Mouse (Mus musculus) liver, embryonic 14.5 days (tissue): ENCODE measurements around the gene Cdc42ep4. TPM values are rescaled to one million over a fixed set of nuclear protein-coding genes. Genes with fewer than 3 reads are reported as not detected.

Experiments used
- ATAC-seq: fragments of 200-750 bp; cut with Nextera tagmentation; 2 replicates; pipeline ENCODE4 v1.8.0; 2017; ENCODE audit warnings: moderate number of reproducible peaks, mild to moderate bottlenecking, moderate library complexity; ENCODE audit not compliant: insufficient read depth
- DNase-seq, 3 experiments: peaks; one replicate each; pipeline ENCODE4 v3.0.0-alpha.2; 2012 to 2013; ENCODE audit warnings: low read depth in 3 of 3, low spot score in 3 of 3
- H3K27ac ChIP-seq: fragments of 300-500 bp; sonication (generic); 2 replicates; pipeline ENCODE4 v1.5.1; 2014; ENCODE audit warnings: moderate library complexity, mild to moderate bottlenecking, control low read depth, inconsistent platforms
- H3K27me3 ChIP-seq: fragments of 300-500 bp; sonication (generic); 2 replicates; pipeline ENCODE4 v1.6.1; 2014; ENCODE audit warnings: mild to moderate bottlenecking, low read length, moderate library complexity; ENCODE audit not compliant: control insufficient read depth, insufficient read depth
- H3K36me3 ChIP-seq: fragments of 300-500 bp; sonication (generic); replicated peaks from 2 replicates; pipeline ENCODE4 v1.6.1; 2014; ENCODE audit warnings: low read depth; ENCODE audit not compliant: control insufficient read depth, insufficient read depth
- H3K4me1 ChIP-seq, 2 experiments: fragments of 200-500 bp in 1 of 2; fragments of 300-500 bp in 1 of 2; sonication (generic) in 1 of 2; replicated peaks; 2 replicates each; pipeline ENCODE4 v1.6.1; 2012 to 2014; ENCODE audit warnings: antibody characterized with exemption in 1 of 2, inconsistent platforms in 1 of 2, low read length in 1 of 2; ENCODE audit not compliant: control insufficient read depth in 2 of 2, insufficient read depth in 2 of 2
- H3K4me2 ChIP-seq: fragments of 300-500 bp; sonication (generic); 2 replicates; pipeline ENCODE4 v1.6.1; 2014; ENCODE audit warnings: low read depth, mild to moderate bottlenecking, control low read depth, moderate library complexity
- H3K4me3 ChIP-seq, 2 experiments: fragments of 200-500 bp in 1 of 2; fragments of 300-500 bp in 1 of 2; sonication (generic) in 1 of 2; 2 replicates each; pipeline ENCODE4 v1.5.1; 2012 to 2014; ENCODE audit warnings: low read depth in 2 of 2, low read length in 2 of 2, mild to moderate bottlenecking in 2 of 2, control low read depth in 1 of 2, inconsistent platforms in 1 of 2, moderate library complexity in 1 of 2; ENCODE audit not compliant: insufficient read depth in 1 of 2
- H3K9ac ChIP-seq: fragments of 300-500 bp; sonication (generic); replicated peaks from 2 replicates; pipeline ENCODE4 v1.6.1; 2014; ENCODE audit warnings: mild to moderate bottlenecking, control low read depth, moderate library complexity
- H3K9me3 ChIP-seq: fragments of 300-500 bp; sonication (generic); 2 replicates; pipeline ENCODE4 v1.6.1; 2016; ENCODE audit warnings: low read length, mixed read lengths; ENCODE audit not compliant: control insufficient read depth
- CTCF ChIP-seq: IDR thresholded peaks from 2 replicates; pipeline ENCODE4 v1.5.1; 2016; ENCODE audit warnings: antibody characterized with exemption, low read depth, control low read depth
- EP300 ChIP-seq: IDR thresholded peaks from 2 replicates; pipeline ENCODE4 v1.6.1; 2016; ENCODE audit warnings: antibody characterized with exemption, low read depth
- WGBS: fragments of 180-500 bp; shearing (Covaris S2); extraction: QIAGEN DNeasy Blood & Tissue Kit; methylation state at CpG from one replicate; pipeline ENCODE4 v1.1.7; 2014; ENCODE audit not compliant: insufficient replicate concordance; 5-methylcytosine and 5-hydroxymethylcytosine counted together
- polyA plus RNA-seq, 2 experiments: library from polyadenylated mRNA; depleted of rRNA in 1 of 2; stranded (reverse) in 1 of 2; unstranded in 1 of 2; fragments of >200 nt; fragmentation: Nextera tagmentation in 1 of 2; extraction: Ambion mirVana in 1 of 2; gene quantifications; 2 replicates each; pipeline versions ENCODE4 v1.2.1 to v1.2.3; 2012 to 2014

Gene Cdc42ep4
- polyA plus RNA-seq, 2 experiments, result 9.0 to 10.0 TPM

DNA sequence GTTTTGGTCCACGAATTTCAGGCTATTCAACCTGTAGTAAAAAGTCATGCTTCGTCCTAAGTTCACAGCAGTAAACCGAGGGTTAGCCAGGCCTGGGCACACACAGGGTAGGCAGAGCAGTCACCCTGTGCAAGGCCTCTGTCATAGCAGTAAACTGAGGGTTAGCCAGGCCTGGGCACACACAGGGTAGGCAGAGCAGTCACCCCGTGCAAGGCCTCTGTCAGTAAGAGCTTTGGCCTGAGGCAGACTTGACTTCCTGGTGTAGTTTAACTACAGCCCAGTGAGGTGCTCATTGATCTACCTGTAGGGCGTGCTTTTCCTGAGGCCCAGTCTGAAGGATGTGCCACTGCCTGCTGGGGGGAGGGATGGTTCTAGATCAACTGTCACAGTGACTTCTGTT is 60.4 kb downstream of the Cdc42ep4 start:
- Histone ChIP-seq H3K9ac (no peak overlapping the region), H3K9me3 (no peaks in the 10 kb centered on the region), H3K4me3 (no peak overlapping the region), H3K36me3 (peaks cover 29% of the 10 kb centered on the region), H3K27ac (no peak overlapping the region), H3K27me3 (no peaks in the 10 kb centered on the region), H3K4me2 (no peak overlapping the region), H3K4me1 (no peaks in the 10 kb centered on the region; a peak in 1 of 4 replicates)
- DNase-seq, result no peak
- 72% methylated on average over 5 of the region's 5 CpGs for WGBS
- no peak for TF ChIP-seq CTCF
- no peak for TF ChIP-seq EP300
- ATAC-seq, result no peak

DNA sequence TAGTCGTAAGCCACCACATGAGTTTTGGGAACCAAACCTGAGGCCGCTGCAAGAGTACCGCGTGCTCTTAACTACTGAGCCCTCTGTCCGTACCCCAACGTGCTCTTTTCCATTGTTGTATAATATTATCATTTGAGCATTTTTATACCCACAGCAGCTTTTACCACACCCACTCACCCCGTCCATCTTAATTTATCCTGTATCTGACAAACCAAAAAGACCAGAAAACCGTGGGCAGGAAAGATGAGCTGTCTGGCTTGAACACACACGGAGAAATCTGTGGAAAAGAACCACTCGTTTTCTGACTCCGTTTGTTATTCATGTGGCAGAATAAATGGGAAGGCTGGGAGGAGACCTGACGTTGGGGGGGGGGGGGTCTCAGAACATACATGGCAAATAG is 61.2 kb downstream of the Cdc42ep4 start:
- ATAC-seq (no peak), DNase-seq (no peak)
- Histone ChIP-seq H3K4me1 (peaks cover 0 to 3% of the 10 kb centered on the region in 2 experiments; a peak in 3 of 4 replicates), H3K27me3 (no peaks in the 10 kb centered on the region), H3K4me3 (no peak overlapping the region), H3K9ac (no peak overlapping the region), H3K9me3 (no peaks in the 10 kb centered on the region), H3K36me3 (peaks cover 29% of the 10 kb centered on the region), H3K4me2 (no peak overlapping the region), H3K27ac (no peak overlapping the region)
- WGBS, result 82% methylated on average over 12 of the region's 12 CpGs
- TF ChIP-seq EP300 (no peak), CTCF (no peak)

DNA sequence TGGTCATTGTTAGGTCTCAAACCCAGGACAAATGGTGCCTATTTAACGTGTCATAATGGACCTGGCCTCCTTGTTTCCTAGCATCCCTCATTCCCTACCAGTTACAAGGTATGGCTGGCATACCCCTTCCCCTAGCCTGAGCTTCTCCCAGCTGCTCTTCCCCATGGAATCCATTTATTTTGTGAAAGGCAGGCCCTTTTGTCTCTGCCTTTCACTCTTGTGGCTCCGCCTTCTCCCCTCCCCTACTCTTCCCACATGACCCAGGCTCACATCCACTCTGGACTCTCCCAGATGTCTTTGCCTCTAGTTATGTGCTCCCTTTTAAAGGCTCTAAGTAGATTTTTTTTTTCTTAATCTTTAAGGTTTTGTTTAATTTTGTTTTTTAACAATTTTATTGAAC is 64.7 kb downstream of the Cdc42ep4 start:
- no peak for TF ChIP-seq EP300
- Histone ChIP-seq H3K4me3 (no peak overlapping the region), H3K9ac (no peak overlapping the region), H3K27me3 (no peaks in the 10 kb centered on the region), H3K4me1 (peaks cover 8 to 17% of the 10 kb centered on the region in 2 experiments), H3K4me2 (no peak overlapping the region), H3K36me3 (peaks cover 22% of the 10 kb centered on the region), H3K27ac (no peak overlapping the region), H3K9me3 (no peaks in the 10 kb centered on the region)
- DNase-seq (no peak), ATAC-seq (no peak)
- WGBS, result 82% methylated on average over 2 of the region's 2 CpGs

DNA sequence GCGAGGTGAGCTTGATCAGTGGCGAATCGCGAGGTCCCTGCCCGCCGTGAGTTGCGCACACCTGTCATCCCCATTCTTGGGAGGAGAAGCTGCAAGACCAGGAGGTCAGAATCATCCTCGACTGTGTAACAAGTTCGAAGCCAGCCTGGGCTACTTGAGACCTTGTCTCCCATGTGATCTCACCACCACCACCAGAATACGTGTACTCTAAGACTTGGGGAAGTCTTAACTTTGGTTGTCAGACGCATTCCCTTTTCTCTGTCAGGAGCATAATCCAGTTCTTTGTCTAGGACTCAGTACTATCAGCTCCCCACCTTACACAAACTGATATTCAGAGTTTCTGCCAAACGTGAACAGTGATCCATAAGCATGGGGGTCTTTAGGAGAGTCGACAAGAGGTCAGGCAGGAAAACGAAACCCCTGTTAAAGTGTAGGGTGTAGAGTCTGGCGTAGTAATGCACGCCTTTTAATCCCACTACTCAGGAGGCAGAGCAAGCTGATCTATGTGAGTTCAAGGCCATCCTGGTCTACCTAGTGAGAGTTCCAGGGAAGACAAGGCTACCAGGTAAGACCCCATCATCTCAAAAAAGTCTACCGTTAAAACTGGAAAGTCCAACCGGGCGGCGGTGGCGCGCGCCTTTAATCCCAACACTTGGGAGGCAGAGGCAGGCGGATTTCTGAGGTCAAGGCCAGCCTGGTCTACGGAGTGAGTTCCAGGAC is 66.8 kb downstream of the Cdc42ep4 start:
- DNase-seq (no peak), ATAC-seq (no peak)
- H3K9me3 ChIP-seq, result no peaks in the 10 kb centered on the region
- H3K9ac ChIP-seq, result peak overlapping the region; percentile 77
- H3K4me3 ChIP-seq, result peak overlapping the region; percentile 72 to 92
- peak overlapping the region; percentile 92 for H3K4me2 ChIP-seq
- H3K27ac ChIP-seq, result peak overlapping the region; percentile 29
- no peaks in the 10 kb centered on the region for H3K27me3 ChIP-seq
- H3K4me1 ChIP-seq, result peaks cover 27 to 36% of the 10 kb centered on the region in 2 experiments
- TF ChIP-seq EP300 (no peak), CTCF (0 out of 2 replicates have a peak, but pooled peaks have one; percentile 15)
- peaks cover 18% of the 10 kb centered on the region for H3K36me3 ChIP-seq
- 36% methylated on average over 25 of the region's 25 CpGs for WGBS

DNA sequence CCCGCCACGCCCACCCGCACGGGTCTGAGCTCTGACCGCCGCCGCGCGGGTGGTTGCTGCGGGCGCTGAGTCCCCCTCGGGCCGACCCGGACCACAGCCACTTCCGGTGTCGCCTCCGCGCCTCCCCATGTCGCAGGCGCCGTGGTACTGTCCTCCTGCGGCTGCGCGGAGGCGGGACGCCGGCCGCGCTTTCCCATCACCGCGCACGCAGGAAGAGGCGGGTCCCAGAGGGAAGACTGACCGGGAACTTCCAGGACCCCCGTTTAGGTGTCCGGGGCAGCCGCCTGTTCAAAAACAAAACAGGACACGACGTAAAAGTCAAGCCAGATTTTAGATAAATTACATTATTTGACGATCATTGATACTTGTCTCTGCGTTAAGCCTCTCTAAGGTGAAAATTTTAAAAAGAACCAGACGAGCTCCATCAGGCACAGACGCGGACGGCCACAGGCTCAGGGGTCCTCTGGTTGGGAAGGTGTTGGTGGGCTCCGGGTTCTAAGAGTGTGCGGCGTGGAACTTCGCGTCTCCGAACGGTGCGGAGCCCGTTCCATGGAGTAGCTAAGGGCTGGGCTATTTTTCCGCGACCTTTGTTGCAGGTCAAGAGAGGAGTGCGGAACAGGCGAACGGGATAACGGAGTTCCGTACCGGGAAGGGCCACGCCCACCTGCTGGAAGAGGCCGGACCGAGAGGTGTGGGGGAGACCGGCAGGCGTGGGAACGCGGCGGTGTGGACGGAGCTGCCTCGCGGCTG is 67.5 kb downstream of the Cdc42ep4 start, which contains the start of the genes Fam104a and D11Wsu47e:
Gene Fam104a (minus strand): TSS at position 199 of the 750 bp plus-strand sequence.
Gene D11Wsu47e (plus strand): TSS at position 456 of the 750 bp plus-strand sequence.
- peak within 1 kb of the TSS; percentile 91 to 92 for H3K4me3 ChIP-seq
- peak within 1 kb of the TSS; percentile 92 for H3K4me2 ChIP-seq
- H3K4me1 ChIP-seq, result peaks cover 31 to 40% of the 10 kb centered on the region in 2 experiments
- H3K27ac ChIP-seq, result peak within 1 kb of the TSS; percentile 99
- no peaks in the 10 kb centered on the region for H3K27me3 ChIP-seq
- peaks cover 13% of the 10 kb centered on the region for H3K36me3 ChIP-seq
- no peaks in the 10 kb centered on the region for H3K9me3 ChIP-seq
- DNase-seq (peak; percentile 87 to 89 (median 88)), ATAC-seq (peak; percentile 82)
- peak within 1 kb of the TSS; percentile 96 for H3K9ac ChIP-seq
- TF ChIP-seq EP300 (peak; percentile 77), CTCF (no peak; the same call in 1 of the 2 replicates)
- WGBS, result under 1% methylated on average over 73 of the region's 73 CpGs
